Mouse (Mus musculus) granulocyte monocyte progenitor cell, adult 5-6 weeks (primary cell): Measurements from ENCODE around the gene Ddx28. TPM values are rescaled to one million over a fixed set of nuclear protein-coding genes. Genes with fewer than 3 reads are reported as not detected.
"Not testable (repeated sequence)": the region's sequence is repeated elsewhere in the genome, so short reads cannot be mapped to it uniquely, and the experiment has no call there.

Experiments used
- ATAC-seq: replicated peaks from 2 replicates; pipeline ENCODE4 v1.8.0; 2016; ENCODE audit warnings: mild to moderate bottlenecking, moderate TSS enrichment, inconsistent platforms; ENCODE audit not compliant: poor library complexity, severe bottlenecking
- total RNA-seq, 2 experiments: library from RNA; stranded (forward) in 1 of 2; stranded (reverse) in 1 of 2; fragments of 200-712, 200-1000 nt in 1 of 2; fragments of >200 nt in 1 of 2; fragmentation: Nextera tagmentation in 1 of 2; gene quantifications; 2 replicates each; pipeline ENCODE4 v1.2.3; 2014 to 2017

The Ddx28 gene
- total RNA-seq, 2 experiments from 2014 or later: 5.6 to 15.1 TPM

DNA sequence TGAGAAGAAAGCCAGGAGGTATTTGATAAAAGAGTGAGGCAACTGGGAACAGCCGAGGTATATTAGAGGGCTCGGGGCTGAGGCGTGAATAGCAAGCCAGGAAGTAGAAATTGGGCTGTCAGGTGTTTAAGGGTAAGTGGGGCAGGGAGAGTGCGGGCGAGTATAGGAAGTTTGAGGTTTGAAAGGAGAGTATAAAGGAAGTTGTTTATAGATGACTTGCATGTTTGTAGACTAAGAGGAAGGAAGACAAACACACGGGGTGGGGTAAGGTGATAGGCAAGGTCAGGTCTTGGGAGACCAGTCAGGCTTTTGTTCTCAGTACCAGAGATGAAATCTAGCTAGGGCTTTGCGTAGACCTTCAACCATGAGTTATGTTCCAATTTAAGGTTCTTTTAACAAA lies 5.4 kb upstream of the Ddx28 start:
- ATAC-seq: peak; percentile 91

GRCm38 (mm10) chr8:106016284-106016683 lies 4.6 kb upstream of the Ddx28 start:
- no peak for ATAC-seq

- not testable (repeated sequence) for ATAC-seq
Measured at GRCm38 (mm10) chr8:106012203-106012602, 521 bp upstream of the Ddx28 start.

DNA sequence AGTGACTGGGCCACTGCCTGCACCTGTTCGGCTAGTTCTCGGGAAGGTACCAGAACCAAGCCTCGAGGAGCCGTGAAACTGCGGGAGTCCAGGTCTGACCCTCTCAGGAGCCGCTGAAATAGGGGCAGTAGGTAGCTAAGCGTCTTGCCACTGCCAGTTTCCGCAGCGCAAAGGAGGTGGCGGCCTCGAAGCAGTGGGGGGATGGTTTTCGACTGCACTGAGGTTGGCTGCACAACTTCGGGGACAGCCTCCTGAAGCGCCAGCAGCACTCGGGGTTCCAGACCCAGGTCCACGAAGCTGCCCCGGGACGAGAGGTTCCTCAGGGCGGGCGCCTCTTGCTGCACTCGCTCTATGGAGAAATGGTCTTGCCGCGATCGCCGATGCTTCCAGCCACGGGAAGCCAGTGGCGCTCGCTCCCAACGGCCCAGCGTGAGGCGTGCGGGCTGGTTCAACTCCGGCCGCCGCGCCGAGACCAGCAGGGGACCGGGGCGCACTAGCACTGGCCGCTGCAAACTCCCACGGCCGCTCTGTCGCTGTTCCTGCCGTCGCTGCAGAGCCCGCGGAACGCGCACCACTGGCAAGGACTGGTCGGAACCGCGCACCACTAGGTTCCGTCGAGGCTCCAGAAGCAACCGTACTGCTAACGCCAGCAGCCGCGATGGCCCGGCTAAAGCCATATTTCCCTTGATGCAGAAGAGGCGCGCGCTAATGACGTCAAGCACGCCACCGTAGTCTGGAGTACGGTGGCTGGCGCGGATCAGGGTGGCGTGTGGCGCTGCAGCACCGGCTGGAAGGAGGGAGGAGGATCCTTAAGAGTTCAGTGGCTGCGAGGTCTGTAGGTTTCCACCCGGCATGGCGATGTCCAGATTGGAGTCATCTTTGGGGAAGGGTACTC lies 687 bp downstream of the Ddx28 start:
- ATAC-seq: peak; percentile 93

DNA sequence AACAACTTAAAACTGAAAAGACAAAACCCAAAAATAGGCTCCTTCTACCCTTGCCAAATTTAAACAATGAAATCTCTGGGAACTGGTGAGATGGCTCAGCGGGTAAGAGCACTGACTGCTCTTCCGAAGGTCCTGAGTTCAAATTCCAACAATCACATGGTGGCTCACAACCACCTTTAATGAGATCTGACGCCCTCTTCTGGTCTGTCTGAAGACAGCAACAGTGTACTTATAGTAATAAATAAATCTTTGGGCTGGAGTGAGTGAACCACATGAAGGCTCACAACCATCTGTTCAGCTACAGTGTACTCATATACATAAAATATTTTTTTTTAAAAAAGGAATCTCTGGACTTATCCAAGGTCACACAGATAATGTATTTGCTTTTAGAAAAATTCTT lies 3.8 kb downstream of the Ddx28 start:
- not testable (repeated sequence) for ATAC-seq

GRCm38 (mm10) chr8:106007135-106007534 lies 4.5 kb downstream of the Ddx28 start:
- ATAC-seq: peak; percentile 50

DNA sequence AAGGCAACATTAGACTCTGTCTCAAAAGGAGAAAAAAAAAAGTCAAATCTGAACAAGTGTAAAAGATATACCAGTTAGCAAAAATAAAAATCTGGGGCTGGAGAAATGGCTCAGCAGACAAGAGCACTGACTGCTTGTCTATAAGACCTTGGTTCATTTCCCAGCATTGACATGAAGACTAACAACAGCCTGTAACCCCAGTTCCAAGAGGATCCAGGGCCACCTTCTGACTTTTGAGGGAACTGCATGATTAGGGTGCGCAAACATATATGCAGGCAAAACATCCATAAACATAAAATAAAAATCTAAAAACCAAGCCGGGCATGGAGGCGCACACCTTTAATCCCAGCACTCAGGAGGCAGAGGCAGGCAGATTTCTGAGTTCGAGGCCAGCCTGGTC lies 5.3 kb downstream of the Ddx28 start:
- no peak for ATAC-seq

DNA sequence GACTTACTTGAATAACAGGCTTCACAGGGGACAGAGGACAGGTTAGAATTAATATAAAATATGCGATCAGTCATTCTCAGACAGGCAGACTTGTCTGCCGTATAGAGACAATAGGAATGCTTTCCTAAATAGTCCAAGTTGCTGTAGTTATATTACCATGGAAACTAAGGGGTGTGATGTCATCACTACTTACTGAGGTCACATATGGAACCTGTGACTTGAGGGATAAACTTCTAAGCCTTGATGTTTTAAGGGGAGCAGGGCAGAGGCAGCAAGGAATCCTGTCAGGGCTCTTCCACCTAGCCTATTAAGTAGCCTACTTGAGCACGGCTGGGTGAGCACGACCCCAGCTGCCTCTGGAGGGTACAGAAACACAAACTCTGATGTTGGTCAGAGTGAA lies 5.8 kb downstream of the Ddx28 start, which contains the start of gene Dpep2nb:
TSS of gene Dpep2nb (minus strand) at position 101 of the 400 bp plus-strand sequence.
- no peak for ATAC-seq

- peak; percentile 80 for ATAC-seq
Measured at GRCm38 (mm10) chr8:106004538-106005207, 7.0 kb downstream of the Ddx28 start.

DNA sequence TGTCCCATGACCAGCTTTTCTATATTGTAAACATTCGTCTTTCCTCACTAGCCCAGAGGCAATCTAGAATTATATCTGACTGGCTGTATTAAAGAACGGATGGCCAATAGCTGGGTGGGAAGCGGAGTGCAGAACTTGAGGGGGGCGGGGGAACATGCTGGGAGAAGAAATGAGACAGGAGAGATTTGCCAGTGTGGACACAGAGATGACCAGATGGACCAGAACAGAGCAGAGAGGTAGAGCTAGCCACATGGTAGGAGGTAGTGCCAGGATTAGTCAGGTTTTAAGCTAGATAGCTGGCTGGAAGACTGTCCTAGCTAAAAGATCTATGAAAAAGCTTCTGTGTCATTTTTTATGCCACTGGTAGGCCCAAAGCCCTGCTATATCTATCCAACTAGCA lies 9.8 kb downstream of the Ddx28 start:
- no peak for ATAC-seq

DNA sequence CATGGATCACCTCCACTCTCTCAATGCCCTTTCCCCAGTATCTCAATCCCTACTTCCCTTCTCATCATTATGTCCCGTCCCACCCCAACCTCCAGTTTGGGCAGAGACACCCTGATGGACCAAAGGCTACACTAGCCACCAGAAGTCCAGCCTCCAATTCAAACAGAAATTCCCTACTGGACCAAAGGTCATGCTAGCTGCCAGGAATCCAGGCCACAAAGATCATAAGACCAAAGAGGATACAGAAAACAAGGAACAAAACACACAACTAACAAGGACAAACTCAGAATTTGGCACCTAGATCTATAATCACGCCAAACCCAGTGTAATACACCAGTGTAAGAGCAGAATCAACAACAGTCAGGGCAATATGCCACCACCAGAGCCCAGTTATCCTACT lies 12.7 kb downstream of the Ddx28 start:
- ATAC-seq: no peak

DNA sequence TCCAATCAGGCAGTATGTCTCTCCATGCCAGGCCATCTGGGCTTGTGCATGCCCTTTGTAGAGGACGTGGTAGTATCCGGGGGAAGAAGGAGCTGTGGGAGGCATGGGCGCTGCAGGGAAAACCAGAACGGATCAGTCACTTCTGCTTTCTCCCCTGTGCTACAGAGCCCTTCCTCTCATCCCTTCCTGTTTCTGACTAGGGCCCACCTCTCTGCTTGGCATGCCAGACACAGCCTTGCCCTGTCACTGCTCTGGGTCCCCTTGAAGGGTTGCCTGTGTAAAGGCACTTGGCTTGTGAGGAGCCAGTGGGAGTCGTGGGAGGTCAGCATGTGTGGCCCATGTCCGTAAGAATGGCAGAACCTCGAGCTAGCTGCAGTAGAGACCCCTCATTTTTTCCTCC lies 15.3 kb downstream of the Ddx28 start:
- ATAC-seq: peak; percentile 97

GRCm38 (mm10) chr8:105993226-105993625 lies 18.5 kb downstream of the Ddx28 start:
- ATAC-seq: no peak

- no peak for ATAC-seq
Measured at GRCm38 (mm10) chr8:105992499-105992898, 19.2 kb downstream of the Ddx28 start.

DNA sequence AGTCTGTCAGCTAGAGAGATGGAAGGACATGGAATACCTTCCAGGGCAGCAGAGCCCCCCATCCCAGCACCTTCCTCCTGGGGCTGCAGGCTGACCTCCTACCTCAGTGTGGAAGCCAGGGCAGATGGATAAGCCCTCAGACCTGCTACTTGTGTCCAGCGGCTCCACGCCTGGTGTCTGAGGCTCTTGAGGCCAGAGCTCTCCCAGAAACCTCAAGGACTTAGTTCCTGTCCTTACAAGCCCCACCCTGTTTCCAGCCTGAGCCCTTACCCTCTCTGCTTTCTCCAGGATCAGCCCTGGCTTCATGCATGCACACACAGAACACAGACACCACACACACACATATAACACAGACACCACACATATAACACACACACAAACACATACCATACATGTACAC lies 20.1 kb downstream of the Ddx28 start:
- no peak for ATAC-seq

DNA sequence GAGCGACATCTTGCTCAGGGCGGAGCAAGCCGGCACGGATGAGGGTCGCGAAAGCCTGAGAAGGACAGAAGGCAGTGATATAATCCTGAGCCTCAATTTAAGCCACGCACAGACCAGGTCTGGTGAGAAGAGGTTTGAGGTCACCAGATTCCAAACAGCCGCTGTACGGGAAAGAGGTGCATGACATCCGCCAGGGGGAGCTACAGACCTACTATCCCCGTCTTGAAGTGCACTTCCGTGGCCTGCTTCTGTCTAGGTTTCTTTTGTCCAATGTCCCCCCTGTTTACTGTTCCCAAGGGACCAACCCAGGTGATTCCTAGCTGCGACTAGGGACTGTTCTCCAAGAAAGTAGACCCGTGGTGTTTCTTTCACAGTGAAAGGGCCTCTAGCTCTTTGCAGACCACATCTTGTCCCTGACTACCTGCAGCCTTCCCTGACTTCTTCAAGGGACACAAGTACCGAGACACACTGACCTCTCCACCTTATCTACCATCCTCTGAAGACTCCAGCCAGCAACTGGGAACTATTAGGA lies 20.8 kb downstream of the Ddx28 start, which contains the start of gene Dus2:
TSS of gene Dus2 (plus strand) at position 482 of the 532 bp plus-strand sequence.
- ATAC-seq: peak; percentile 88

GRCm38 (mm10) chr8:105988546-105988945 lies 23.1 kb downstream of the Ddx28 start:
- ATAC-seq: no peak

DNA sequence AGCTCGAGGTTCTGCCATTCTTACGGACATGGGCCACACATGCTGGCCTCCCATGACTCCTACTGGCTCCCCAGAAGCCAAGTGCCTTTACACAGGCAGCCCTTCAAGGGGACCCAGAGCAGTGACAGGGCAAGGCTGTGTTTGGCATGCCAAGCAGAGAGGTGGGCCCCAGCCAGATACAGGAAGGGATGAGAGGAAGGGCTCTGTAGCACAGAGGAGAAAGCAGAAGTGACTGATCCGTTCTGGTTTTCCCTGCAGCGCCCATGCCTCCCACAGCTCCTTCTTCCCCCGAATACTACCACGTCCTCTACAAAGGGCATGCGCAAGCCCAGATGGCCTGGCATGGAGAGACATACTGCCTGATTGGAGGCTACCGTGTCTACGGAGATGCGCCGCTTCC lies 28.3 kb downstream of the Ddx28 start:
- ATAC-seq: peak; percentile 97

- no peak for ATAC-seq
Measured at GRCm38 (mm10) chr8:105981146-105981545, 30.5 kb downstream of the Ddx28 start.

DNA sequence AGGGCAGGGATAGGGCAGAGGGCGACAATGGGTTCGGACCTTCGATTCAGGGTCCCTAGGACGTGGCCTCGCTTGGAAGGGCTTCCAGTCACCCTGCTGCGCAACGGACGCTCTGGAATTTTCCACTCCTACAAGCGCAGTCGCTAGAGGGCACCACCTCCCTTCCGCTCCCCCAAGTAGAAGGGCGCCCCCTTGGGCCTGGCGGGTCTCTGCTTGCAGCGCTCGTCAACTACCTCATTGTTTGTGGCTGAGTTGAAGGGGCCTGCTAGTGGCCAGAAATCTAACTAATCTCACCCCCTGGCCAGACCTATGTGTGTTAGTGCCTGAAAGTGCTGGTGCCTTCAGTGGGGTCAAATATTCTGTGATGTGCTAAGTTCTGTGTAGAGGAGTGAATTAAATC lies 32.4 kb downstream of the Ddx28 start, which contains the start of gene Dpep3:
TSS of gene Dpep3 (minus strand) at position 105 of the 400 bp plus-strand sequence.
- ATAC-seq: no peak

DNA sequence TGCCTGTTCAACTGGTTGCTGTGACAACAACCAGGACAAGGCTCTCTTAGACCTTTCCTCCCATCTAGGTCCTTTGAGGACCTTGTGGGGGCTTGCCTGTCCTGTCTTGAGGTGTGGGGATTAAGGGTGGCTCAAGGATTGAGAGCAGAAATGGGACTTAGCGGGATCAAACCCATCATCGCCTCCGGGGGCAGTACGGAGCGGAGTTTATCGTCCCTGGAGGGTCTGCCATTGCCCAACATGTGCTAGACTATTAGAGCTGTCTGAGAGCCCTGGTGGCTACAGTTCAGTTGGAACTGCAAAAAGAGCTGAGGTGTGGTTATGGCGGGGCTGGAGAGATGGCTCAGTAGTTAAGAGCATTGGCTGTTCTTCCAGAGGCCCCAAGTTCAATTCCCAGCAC lies 36.3 kb downstream of the Ddx28 start:
- ATAC-seq: peak; percentile 76
